Mouse (Mus musculus) ES-Bruce4 (cell line): ENCODE measurements around the gene Phf20.

Experiments
- CTCF ChIP-seq: IDR thresholded peaks from one replicate; pipeline ENCODE4 v1.8.1; 2011; ENCODE audit warnings: low read depth, low read length
- EP300 ChIP-seq: IDR thresholded peaks from 2 replicates; pipeline ENCODE4 v1.6.1; 2011; ENCODE audit warnings: low read depth, low read length; ENCODE audit not compliant: insufficient read depth
- POLR2A ChIP-seq: IDR thresholded peaks from one replicate; pipeline ENCODE4 v1.8.1; 2011; ENCODE audit warnings: low read length; ENCODE audit not compliant: insufficient read depth

GRCm38 (mm10) chr2:156318491-156318890 is 122.2 kb downstream of the Phf20 start:
- no peak for TF ChIP-seq CTCF
- TF ChIP-seq POLR2A = no peak
- no peak for TF ChIP-seq EP300
